Mouse (Mus musculus) small intestine, adult 2 months (tissue): ENCODE measurements at regions not wholly inside any gene's neighbourhood (a gene's known extent, or its start where the extent isn't known, plus 50 kb on each side); places are given as distances from the start of the nearest gene placed in this dataset.

Source experiments
- H3K27ac ChIP-seq: fragments of 200-500 bp; 2 replicates; pipeline ENCODE4 v1.5.1; 2012; ENCODE audit warnings: low read depth, low read length, control low read depth, inconsistent platforms; ENCODE audit not compliant: insufficient read depth
- H3K27me3 ChIP-seq: fragments of 200-500 bp; 2 replicates; pipeline ENCODE4 v1.6.1; 2012; ENCODE audit warnings: mild to moderate bottlenecking, moderate library complexity, low read length, inconsistent platforms; ENCODE audit not compliant: control insufficient read depth, insufficient read depth
- H3K36me3 ChIP-seq: fragments of 200-500 bp; 2 replicates; pipeline ENCODE4 v1.6.1; 2012; ENCODE audit warnings: mild to moderate bottlenecking, low read length, control low read depth, inconsistent platforms; ENCODE audit not compliant: control insufficient read depth, insufficient read depth
- H3K4me1 ChIP-seq: fragments of 200-500 bp; 2 replicates; pipeline ENCODE4 v1.6.1; 2012; ENCODE audit warnings: low read length, inconsistent platforms, mixed read lengths; ENCODE audit not compliant: control insufficient read depth, insufficient read depth, insufficient read length
- H3K4me3 ChIP-seq: fragments of 200-500 bp; 2 replicates; pipeline ENCODE4 v1.5.1; 2012; ENCODE audit warnings: low read depth, mild to moderate bottlenecking, control low read depth, inconsistent platforms, low read length, moderate library complexity
- CTCF ChIP-seq: fragments of 200-500 bp; IDR thresholded peaks from 2 replicates; pipeline ENCODE4 v1.5.1; 2012; ENCODE audit warnings: low read depth, mild to moderate bottlenecking, control low read depth, inconsistent platforms, low read length, moderate library complexity, mixed read lengths; ENCODE audit not compliant: insufficient replicate concordance, insufficient read length; ENCODE audit errors: extremely low read depth
- POLR2A ChIP-seq: fragments of 200-500 bp; IDR thresholded peaks from 2 replicates; pipeline ENCODE4 v1.6.1; 2012; ENCODE audit warnings: low read depth, mild to moderate bottlenecking, control low read depth, inconsistent platforms, low read length, moderate library complexity
- WGBS: fragments of 180-500 bp; shearing (Covaris S2); methylation state at CpG from one replicate; pipeline ENCODE4 v1.1.7; 2018; 5-methylcytosine and 5-hydroxymethylcytosine counted together

DNA sequence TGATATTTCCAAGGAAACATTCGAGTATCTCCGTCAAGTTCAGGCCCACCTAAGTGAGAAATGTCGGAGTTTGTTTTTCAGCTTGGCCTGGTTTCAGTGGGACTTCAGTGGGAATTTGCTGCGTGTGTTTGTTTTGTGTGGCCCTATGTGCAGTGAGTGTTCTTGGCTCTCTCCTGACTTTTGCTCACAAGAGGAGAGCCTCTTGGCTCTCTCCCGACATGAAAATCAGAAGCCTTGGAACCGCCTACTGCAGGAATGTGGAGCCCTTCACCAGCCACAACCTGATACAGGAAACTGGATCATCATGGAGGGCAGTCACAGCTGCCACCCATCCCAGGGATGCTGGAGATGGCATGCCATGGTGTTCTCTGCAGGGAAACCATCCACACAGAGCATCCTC is 76.2 kb upstream of the Basp1 start:
- no peak overlapping the region for H3K27ac ChIP-seq
- H3K4me1 ChIP-seq = no peaks in the 10 kb centered on the region
- no peak overlapping the region for H3K4me3 ChIP-seq
- no peak for TF ChIP-seq POLR2A
- no peak for TF ChIP-seq CTCF
- no peaks in the 10 kb centered on the region for H3K27me3 ChIP-seq
- 66% methylated on average over 6 of the region's 6 CpGs for WGBS
- no peaks in the 10 kb centered on the region for H3K36me3 ChIP-seq

DNA sequence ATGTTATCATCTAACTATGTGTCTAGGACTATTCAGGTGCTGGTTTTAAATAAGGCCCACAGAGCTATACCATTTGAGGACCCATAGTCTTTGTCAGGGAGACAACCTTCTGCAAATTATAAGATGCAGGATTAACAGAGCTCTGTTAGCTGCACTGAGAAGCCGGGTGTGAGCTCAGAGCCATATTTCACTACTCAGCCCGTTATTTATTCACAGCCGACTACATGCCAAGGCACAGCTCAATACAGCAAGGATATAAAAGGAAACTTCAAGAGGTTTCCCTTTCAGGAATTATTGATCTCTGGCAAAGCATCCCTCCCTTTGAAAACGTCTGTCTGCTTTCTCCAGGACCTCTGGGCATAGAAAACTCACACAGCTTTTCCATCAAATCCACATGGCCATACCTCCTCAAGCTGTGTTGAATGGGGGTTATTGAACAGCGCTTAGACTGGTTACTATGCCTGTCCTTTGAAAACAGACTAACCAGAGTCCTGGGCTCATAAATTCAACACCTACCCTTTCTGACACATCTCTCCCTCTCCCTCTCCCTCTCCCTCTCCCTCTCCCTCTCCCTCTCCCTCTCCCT is 78.7 kb upstream of the Basp1 start:
- Histone ChIP-seq H3K4me1 (no peaks in the 10 kb centered on the region), H3K27ac (no peak overlapping the region), H3K36me3 (no peaks in the 10 kb centered on the region), H3K27me3 (no peaks in the 10 kb centered on the region), H3K4me3 (no peak overlapping the region)
- WGBS = 46% methylated on average over 5 of the region's 5 CpGs
- TF ChIP-seq CTCF = no peak
- TF ChIP-seq POLR2A = no peak

DNA sequence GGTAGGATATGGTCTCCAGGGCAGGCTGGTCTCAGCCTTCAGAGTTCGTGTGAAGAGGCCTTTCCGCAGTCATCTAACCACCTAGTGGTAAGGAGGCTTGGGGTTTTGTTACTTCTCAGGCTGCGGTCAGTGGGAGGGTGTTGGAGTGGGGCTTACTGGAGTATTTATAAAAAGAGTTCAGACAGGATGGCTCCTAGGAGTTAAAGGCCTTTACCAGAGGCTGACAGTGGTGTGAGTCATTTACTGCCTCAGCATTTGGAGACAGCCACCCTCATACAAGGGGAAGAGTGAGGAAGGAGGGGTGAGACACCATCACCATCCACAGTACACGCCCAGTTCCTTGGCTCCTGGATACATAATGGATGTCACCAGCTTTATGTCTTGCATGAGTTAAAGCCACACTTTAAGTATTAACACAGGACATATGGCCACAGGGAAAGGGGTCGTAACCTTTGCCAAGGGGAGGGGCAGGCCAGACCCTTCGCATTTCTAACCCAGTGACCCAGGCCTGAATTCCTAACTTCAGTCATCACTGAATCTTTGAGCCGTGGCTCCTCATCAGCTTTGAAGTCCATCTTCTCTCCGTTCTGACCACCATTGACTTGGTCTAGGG is 81.2 kb upstream of the Basp1 start:
- Histone ChIP-seq H3K36me3 (no peaks in the 10 kb centered on the region), H3K4me3 (no peak overlapping the region), H3K27me3 (no peaks in the 10 kb centered on the region), H3K4me1 (no peaks in the 10 kb centered on the region), H3K27ac (no peak overlapping the region)
- TF ChIP-seq POLR2A = no peak
- no peak for TF ChIP-seq CTCF
- 82% methylated on average over 8 of the region's 8 CpGs for WGBS

- Histone ChIP-seq H3K4me1 (no peaks in the 10 kb centered on the region), H3K27ac (no peak overlapping the region), H3K27me3 (no peaks in the 10 kb centered on the region), H3K36me3 (no peaks in the 10 kb centered on the region), H3K4me3 (no peak overlapping the region)
- WGBS = 59% methylated on average over 7 of the region's 7 CpGs
- TF ChIP-seq CTCF (no peak), POLR2A (no peak)
These were observed 82.5 kb upstream of the Basp1 start for GRCm38 (mm10) chr15:25495926-25496644.

DNA sequence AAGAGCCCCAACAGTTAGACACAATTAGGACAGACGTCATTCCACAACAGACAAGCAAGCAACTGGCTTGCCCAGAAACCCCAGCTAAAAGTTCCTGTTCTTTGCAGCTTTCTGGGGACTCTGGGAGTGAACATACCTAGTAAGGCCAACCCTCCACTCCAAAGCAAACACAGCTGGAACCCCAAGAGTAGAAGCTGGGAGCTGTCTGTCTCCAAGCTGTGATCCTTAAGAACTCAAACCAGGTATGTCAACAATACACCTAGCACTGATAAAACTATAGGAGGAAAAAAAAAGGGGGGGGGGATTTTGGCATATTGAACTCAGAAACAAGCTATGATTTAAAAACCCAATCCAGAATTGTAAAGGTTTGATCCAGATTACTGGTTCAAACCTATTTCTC is 84.2 kb upstream of the Basp1 start:
- TF ChIP-seq CTCF (no peak), POLR2A (no peak)
- Histone ChIP-seq H3K4me3 (no peak overlapping the region), H3K27ac (no peak overlapping the region), H3K27me3 (no peaks in the 10 kb centered on the region), H3K4me1 (no peaks in the 10 kb centered on the region), H3K36me3 (no peaks in the 10 kb centered on the region)
- 34% methylated on average over 1 of the region's 1 CpGs for WGBS

DNA sequence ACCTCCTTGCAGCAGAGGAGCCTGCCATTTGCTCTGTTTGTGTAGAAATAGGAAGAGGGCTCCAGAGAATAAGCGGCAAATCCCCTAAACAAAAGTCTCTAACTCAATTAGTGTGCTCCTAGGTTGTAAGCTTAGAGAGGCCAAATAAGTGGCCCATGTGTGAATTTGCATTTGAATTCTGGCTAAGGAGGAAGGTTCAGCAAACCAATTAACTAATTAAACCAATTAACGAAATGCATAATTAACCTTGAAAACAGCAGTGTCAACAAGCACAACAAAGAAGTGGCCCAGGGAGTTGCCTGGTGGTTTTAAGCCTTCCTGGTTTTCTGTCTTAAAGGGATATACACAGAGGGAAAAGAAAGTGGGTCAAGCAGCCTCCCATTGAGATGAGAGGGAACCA is 84.9 kb upstream of the Basp1 start:
- TF ChIP-seq CTCF (no peak), POLR2A (no peak)
- WGBS = 79% methylated on average over 2 of the region's 2 CpGs
- no peak overlapping the region for H3K27ac ChIP-seq

GRCm38 (mm10) chr15:25502513-25502912 is 88.9 kb upstream of the Basp1 start:
- TF ChIP-seq POLR2A = no peak
- TF ChIP-seq CTCF = no peak
- WGBS = 85% methylated on average over 5 of the region's 5 CpGs
- H3K27ac ChIP-seq = no peak overlapping the region
- no peak overlapping the region for H3K4me3 ChIP-seq
- H3K36me3 ChIP-seq = no peaks in the 10 kb centered on the region
- H3K27me3 ChIP-seq = no peaks in the 10 kb centered on the region
- no peaks in the 10 kb centered on the region for H3K4me1 ChIP-seq

More for the DNA sequence above, 84.9 kb upstream of the Basp1 start:
- Histone ChIP-seq H3K27me3 (no peaks in the 10 kb centered on the region), H3K36me3 (no peaks in the 10 kb centered on the region), H3K4me3 (no peak overlapping the region), H3K4me1 (no peaks in the 10 kb centered on the region)

- no peaks in the 10 kb centered on the region for H3K36me3 ChIP-seq
- H3K4me1 ChIP-seq = no peaks in the 10 kb centered on the region
- H3K27ac ChIP-seq = no peak overlapping the region
- 65% methylated on average over 6 of the region's 6 CpGs for WGBS
- no peaks in the 10 kb centered on the region for H3K27me3 ChIP-seq
- TF ChIP-seq POLR2A (no peak), CTCF (no peak)
- H3K4me3 ChIP-seq = no peak overlapping the region
These were observed 89.5 kb upstream of the Basp1 start for GRCm38 (mm10) chr15:25503104-25503503.
